In the genomic region with DNA sequence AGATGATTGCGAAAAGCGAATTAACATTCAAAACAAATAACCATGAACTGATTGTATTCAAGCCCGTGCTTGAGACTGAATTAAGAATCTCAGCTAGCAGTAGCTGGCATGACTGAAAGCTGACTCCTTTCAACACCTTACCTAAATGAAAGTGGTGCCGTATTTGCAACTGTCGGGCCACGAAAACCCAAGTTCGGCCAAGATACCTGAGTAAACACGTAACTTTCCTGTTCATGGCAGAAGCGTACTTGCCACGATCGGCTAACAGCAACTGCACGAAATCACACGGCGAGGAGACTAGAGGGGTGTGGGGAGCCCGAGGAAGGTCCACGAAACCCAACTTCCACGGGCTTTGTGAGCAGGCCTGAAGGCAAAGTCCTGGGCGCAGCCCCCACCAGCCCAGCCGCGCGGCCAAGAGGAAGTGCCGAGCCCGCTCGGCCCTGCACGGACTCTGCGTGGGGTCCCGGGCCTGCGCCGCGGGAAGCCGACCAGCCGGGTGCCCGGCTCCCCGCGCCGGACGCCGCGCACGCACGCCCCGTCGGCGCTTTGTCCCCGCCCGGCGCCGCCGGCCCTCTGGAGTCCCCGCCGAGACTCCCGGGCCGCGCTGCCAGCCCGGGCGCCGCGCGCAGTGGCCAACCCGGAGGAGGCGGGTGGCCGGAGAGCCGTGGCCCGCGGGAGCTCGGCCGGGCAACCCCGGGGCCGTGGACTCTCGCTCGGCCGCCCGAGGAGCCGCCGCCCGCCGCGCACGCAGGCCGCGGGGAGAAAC, we compare ENCODE assay signal across 8 mouse cellular contexts. TPM values are rescaled to one million over a fixed set of nuclear protein-coding genes. Genes with fewer than 3 reads are reported as not detected.
DNase-seq lines count a peak whose midpoint lies in the region; ATAC-seq and TF ChIP-seq lines count a peak whose summit lies in the region.

No protein-coding gene starts in this region.

- H3K27me3 ChIP-seq in embryonic facial prominence, embryonic 15.5 days, result no peaks in the 10 kb centered on the region
- H3K27me3 ChIP-seq in heart, postnatal 0 days (ENCODE audit: control insufficient read depth, insufficient read depth, low read length), result no peaks in the 10 kb centered on the region
- H3K27me3 ChIP-seq in lung, embryonic 15.5 days, result no peaks in the 10 kb centered on the region

- no peaks in the 10 kb centered on the region for H3K9me3 ChIP-seq in embryonic facial prominence, embryonic 15.5 days (replicated peaks)
- no peaks in the 10 kb centered on the region for H3K9me3 ChIP-seq in heart, postnatal 0 days (replicated peaks; ENCODE audit: control insufficient read depth, low read length)
- no peaks in the 10 kb centered on the region for H3K9me3 ChIP-seq in lung, embryonic 15.5 days

- no peak for TF ChIP-seq EP300 in heart, postnatal 0 days (IDR thresholded peaks at IDR 0.05; ENCODE audit: low read depth)

- DNase-seq in CD8-positive naive resting alpha-beta T cell, adult 2 months (ENCODE audit: low read depth in 2 of 2, low spot score in 2 of 2), result peak; percentile 24 to 44
- DNase-seq in adrenal gland, adult 8-10 months, result peak; percentile 40
- DNase-seq in heart, postnatal 0 days (ENCODE audit: low spot score), result peak; percentile 53
- DNase-seq in kidney, postnatal 25 days, result peak; percentile 56 to 81
- DNase-seq in ovary, postnatal 10 days (ENCODE audit: low spot score), result peak; percentile 49
- DNase-seq in urinary bladder, postnatal 14 days (ENCODE audit: low spot score), result peak; percentile 54

- no peak for TF ChIP-seq CTCF in heart, postnatal 0 days (IDR thresholded peaks at IDR 0.05; ENCODE audit: low read depth)

- peak overlapping the region; percentile 70 for H3K4me3 ChIP-seq in embryonic facial prominence, embryonic 15.5 days (replicated peaks)
- peak overlapping the region; percentile 100 for H3K4me3 ChIP-seq in heart, postnatal 0 days (ENCODE audit: low read depth, low read length)
- H3K4me3 ChIP-seq in lung, embryonic 15.5 days, result peak overlapping the region; percentile 84

- ATAC-seq in embryonic facial prominence, embryonic 15.5 days (ENCODE audit: insufficient number of reproducible peaks, low FRiP score, low TSS enrichment, low read depth), result peak; percentile 32
- ATAC-seq in heart, postnatal 0 days (ENCODE audit: insufficient read depth, low read depth), result peak; percentile 42
- ATAC-seq in lung, embryonic 15.5 days (ENCODE audit: borderline replicate concordance, extremely low read depth, low FRiP score, low TSS enrichment), result peak; percentile 41

- H3K9ac ChIP-seq in embryonic facial prominence, embryonic 15.5 days, result peak overlapping the region; percentile 93
- H3K9ac ChIP-seq in heart, postnatal 0 days (replicated peaks; ENCODE audit: low read depth, low read length), result peak overlapping the region; percentile 99
- peak overlapping the region; percentile 93 for H3K9ac ChIP-seq in lung, embryonic 15.5 days

- no peaks in the 10 kb centered on the region for H3K36me3 ChIP-seq in embryonic facial prominence, embryonic 15.5 days
- H3K36me3 ChIP-seq in heart, postnatal 0 days (replicated peaks; ENCODE audit: control insufficient read depth, insufficient read depth, low read length), result no peaks in the 10 kb centered on the region
- H3K36me3 ChIP-seq in lung, embryonic 15.5 days, result no peaks in the 10 kb centered on the region

- H3K4me2 ChIP-seq in embryonic facial prominence, embryonic 15.5 days (replicated peaks), result peak overlapping the region; percentile 56
- H3K4me2 ChIP-seq in heart, postnatal 0 days (ENCODE audit: low read depth, low read length), result peak overlapping the region; percentile 75
- peak overlapping the region; percentile 53 for H3K4me2 ChIP-seq in lung, embryonic 15.5 days

- whole genome bisulfite sequencing in embryonic facial prominence, embryonic 15.5 days, result under 1% methylated on average over 81 of the region's 81 CpGs
- 1% methylated on average over 64 of the region's 81 CpGs for WGBS in heart, postnatal 0 days
- under 1% methylated on average over 79 of the region's 81 CpGs for WGBS in lung, embryonic 15.5 days

- peaks cover 7% of the 10 kb centered on the region for H3K4me1 ChIP-seq in embryonic facial prominence, embryonic 15.5 days
- peaks cover 11% of the 10 kb centered on the region; the same call in 1 of the 2 replicates for H3K4me1 ChIP-seq in heart, postnatal 0 days (ENCODE audit: control insufficient read depth, insufficient read depth)
- peaks cover 21% of the 10 kb centered on the region for H3K4me1 ChIP-seq in lung, embryonic 15.5 days

- peak overlapping the region; percentile 98 for H3K27ac ChIP-seq in embryonic facial prominence, embryonic 15.5 days (replicated peaks)
- H3K27ac ChIP-seq in heart, postnatal 0 days (ENCODE audit: low read depth), result peak overlapping the region; percentile 100
- H3K27ac ChIP-seq in lung, embryonic 15.5 days, result peak overlapping the region; percentile 98

RNA-seq across cellular contexts. Expression of gene Fcho2, which starts 0.8 kb away (rescaled TPM):
- total RNA-seq in adrenal gland, adult 8-10 months (2022), result 10 to 100 TPM; 42.2 to 78.3 (median 51.8) TPM
- 30.5 and 36.0 TPM in 2 replicates for polyA plus RNA-seq in embryonic facial prominence, embryonic 15.5 days (2015; fragmentation: Nextera tagmentation; extraction: Ambion mirVana)
- 18.6 and 20.6 TPM in 2 replicates for total RNA-seq in heart, postnatal 0 days (2014; rRNA removed; ENCODE audit: low replicate concordance)
- polyA plus RNA-seq in heart, postnatal 0 days (2015; fragmentation: Nextera tagmentation; extraction: Ambion mirVana), result 18.5 and 21.0 TPM in 2 replicates
- 40.5 and 43.1 TPM in 2 replicates for polyA plus RNA-seq in lung, embryonic 15.5 days (2015; fragmentation: Nextera tagmentation; extraction: Ambion mirVana)

Comparison
In these comparisons a context has a peak if more than half of its experiments do, and no peak if none do; other contexts are left out.
1. Peak in every context shown above with its lines: DNase-seq, ATAC-seq, H3K4me3 ChIP-seq and H3K27ac ChIP-seq.